Mouse (Mus musculus): Measurements from ENCODE around the gene Dusp23. TPM values are rescaled to one million over a fixed set of nuclear protein-coding genes. Genes with fewer than 3 reads are reported as not detected.

Gene Dusp23
- polyA plus RNA-seq, 1 experiment = 21.5 TPM

- Histone ChIP-seq H3K4me3 (ENCODE audit: insufficient read depth, low read depth, low read length) (no peak overlapping the region), H3K27ac (replicated peaks; ENCODE audit: low read depth, low read length) (no peak overlapping the region)
Measured at GRCm38 (mm10) chr1:172611304-172611703, 21.5 kb downstream of the Dusp23 start.

GRCm38 (mm10) chr1:172602326-172602725, 30.4 kb downstream of the Dusp23 start, which contains the start of gene Fcrl6:
Gene Fcrl6 (minus strand): TSS chr1:172602551.
- no peak within 1 kb of the TSS for H3K27ac ChIP-seq (replicated peaks; ENCODE audit: low read depth, low read length)
- no peaks in the 10 kb centered on the region for H3K4me1 ChIP-seq (ENCODE audit: control insufficient read depth, insufficient read depth, insufficient read length, low read length)
- H3K4me3 ChIP-seq (ENCODE audit: insufficient read depth, low read depth, low read length) = no peak within 1 kb of the TSS

More at GRCm38 (mm10) chr1:172611304-172611703, 21.5 kb downstream of the Dusp23 start:
- H3K4me1 ChIP-seq (ENCODE audit: control insufficient read depth, insufficient read depth, insufficient read length, low read length) = no peaks in the 10 kb centered on the region

GRCm38 (mm10) chr1:172594495-172594894, 38.3 kb downstream of the Dusp23 start:
- H3K27ac ChIP-seq (replicated peaks; ENCODE audit: low read depth, low read length) = no peak overlapping the region
- no peaks in the 10 kb centered on the region; the same call in 1 of the 2 replicates for H3K4me1 ChIP-seq (ENCODE audit: control insufficient read depth, insufficient read depth, insufficient read length, low read length)
- H3K4me3 ChIP-seq (ENCODE audit: insufficient read depth, low read depth, low read length) = no peak overlapping the region

GRCm38 (mm10) chr1:172593956-172594355, 38.8 kb downstream of the Dusp23 start:
- Histone ChIP-seq H3K4me1 (ENCODE audit: control insufficient read depth, insufficient read depth, insufficient read length, low read length) (no peaks in the 10 kb centered on the region; the same call in 1 of the 2 replicates), H3K4me3 (ENCODE audit: insufficient read depth, low read depth, low read length) (no peak overlapping the region), H3K27ac (replicated peaks; ENCODE audit: low read depth, low read length) (no peak overlapping the region)

- Histone ChIP-seq H3K27ac (replicated peaks; ENCODE audit: low read depth, low read length) (no peak overlapping the region), H3K4me1 (ENCODE audit: control insufficient read depth, insufficient read depth, insufficient read length, low read length) (no peaks in the 10 kb centered on the region; the same call in 1 of the 2 replicates), H3K4me3 (ENCODE audit: insufficient read depth, low read depth, low read length) (no peak overlapping the region)
Measured at GRCm38 (mm10) chr1:172593321-172593720, 39.4 kb downstream of the Dusp23 start.

- no peak within 1 kb of the TSS for H3K4me3 ChIP-seq (ENCODE audit: insufficient read depth, low read depth, low read length)
- peak within 1 kb of the TSS; percentile 10; the same call in 1 of the 2 replicates for H3K27ac ChIP-seq (replicated peaks; ENCODE audit: low read depth, low read length)
Measured at GRCm38 (mm10) chr1:172590385-172590784, 42.4 kb downstream of the Dusp23 start, which contains the start of gene Slamf8. Gene Slamf8 (minus strand): TSS chr1:172590568.

GRCm38 (mm10) chr1:172585612-172586567, 46.9 kb downstream of the Dusp23 start:
- Histone ChIP-seq H3K27ac (replicated peaks; ENCODE audit: low read depth, low read length) (no peak overlapping the region), H3K4me3 (ENCODE audit: insufficient read depth, low read depth, low read length) (no peak overlapping the region), H3K4me1 (ENCODE audit: control insufficient read depth, insufficient read depth, insufficient read length, low read length) (no peaks in the 10 kb centered on the region; the same call in 1 of the 2 replicates)

More at GRCm38 (mm10) chr1:172590385-172590784, 42.4 kb downstream of the Dusp23 start, which contains the start of gene Slamf8:
- no peaks in the 10 kb centered on the region; the same call in 1 of the 2 replicates for H3K4me1 ChIP-seq (ENCODE audit: control insufficient read depth, insufficient read depth, insufficient read length, low read length)

- Histone ChIP-seq H3K4me1 (ENCODE audit: control insufficient read depth, insufficient read depth, insufficient read length, low read length) (no peaks in the 10 kb centered on the region), H3K4me3 (ENCODE audit: insufficient read depth, low read depth, low read length) (no peak overlapping the region), H3K27ac (replicated peaks; ENCODE audit: low read depth, low read length) (no peak overlapping the region)
Measured at GRCm38 (mm10) chr1:172585026-172585425, 47.7 kb downstream of the Dusp23 start.

GRCm38 (mm10) chr1:172584271-172584670, 48.5 kb downstream of the Dusp23 start:
- H3K4me1 ChIP-seq (ENCODE audit: control insufficient read depth, insufficient read depth, insufficient read length, low read length) = no peaks in the 10 kb centered on the region
- no peak overlapping the region for H3K27ac ChIP-seq (replicated peaks; ENCODE audit: low read depth, low read length)
- no peak overlapping the region for H3K4me3 ChIP-seq (ENCODE audit: insufficient read depth, low read depth, low read length)

GRCm38 (mm10) chr1:172582436-172582835, 50.3 kb downstream of the Dusp23 start:
- Histone ChIP-seq H3K4me3 (ENCODE audit: insufficient read depth, low read depth, low read length) (no peak overlapping the region), H3K4me1 (ENCODE audit: control insufficient read depth, insufficient read depth, insufficient read length, low read length) (no peaks in the 10 kb centered on the region), H3K27ac (replicated peaks; ENCODE audit: low read depth, low read length) (no peak overlapping the region)

Other genes starting within 250 kb of the Dusp23 start
- gene Slamf9, start 157.6 kb downstream of the Dusp23 start, polyA plus RNA-seq (2012; ENCODE audit: insufficient read depth, insufficient read length, missing spikeins) = 3.5 and 4.5 TPM in 2 replicates
- 0.96 TPM in 1 of 2 replicates, not detected in the other for gene Igsf9, start 151.2 kb downstream of the Dusp23 start, polyA plus RNA-seq (2012; ENCODE audit: insufficient read depth, insufficient read length, missing spikeins)
- 26.2 and 29.3 TPM in 2 replicates for gene Tagln2, start 132.9 kb downstream of the Dusp23 start, polyA plus RNA-seq (2012; ENCODE audit: insufficient read depth, insufficient read length, missing spikeins)
- not detected in 2 replicates for gene Cfap45, start 112.2 kb downstream of the Dusp23 start, polyA plus RNA-seq (2012; ENCODE audit: insufficient read depth, insufficient read length, missing spikeins)
- not detected in 2 replicates for gene Vsig8, start 77.0 kb downstream of the Dusp23 start, polyA plus RNA-seq (2012; ENCODE audit: insufficient read depth, insufficient read length, missing spikeins)
- 1.4 TPM in 1 of 2 replicates, not detected in the other for gene Slamf8, start 42.4 kb downstream of the Dusp23 start, polyA plus RNA-seq (2012; ENCODE audit: insufficient read depth, insufficient read length, missing spikeins)
- not detected in 2 replicates for gene Fcrl6, start 30.4 kb downstream of the Dusp23 start, polyA plus RNA-seq (2012; ENCODE audit: insufficient read depth, insufficient read length, missing spikeins)
- gene Crp, start 65.1 kb upstream of the Dusp23 start, polyA plus RNA-seq (2012; ENCODE audit: insufficient read depth, insufficient read length, missing spikeins) = not detected in 2 replicates